Mouse (Mus musculus): Measurements from ENCODE around the gene Uevld.

DNA sequence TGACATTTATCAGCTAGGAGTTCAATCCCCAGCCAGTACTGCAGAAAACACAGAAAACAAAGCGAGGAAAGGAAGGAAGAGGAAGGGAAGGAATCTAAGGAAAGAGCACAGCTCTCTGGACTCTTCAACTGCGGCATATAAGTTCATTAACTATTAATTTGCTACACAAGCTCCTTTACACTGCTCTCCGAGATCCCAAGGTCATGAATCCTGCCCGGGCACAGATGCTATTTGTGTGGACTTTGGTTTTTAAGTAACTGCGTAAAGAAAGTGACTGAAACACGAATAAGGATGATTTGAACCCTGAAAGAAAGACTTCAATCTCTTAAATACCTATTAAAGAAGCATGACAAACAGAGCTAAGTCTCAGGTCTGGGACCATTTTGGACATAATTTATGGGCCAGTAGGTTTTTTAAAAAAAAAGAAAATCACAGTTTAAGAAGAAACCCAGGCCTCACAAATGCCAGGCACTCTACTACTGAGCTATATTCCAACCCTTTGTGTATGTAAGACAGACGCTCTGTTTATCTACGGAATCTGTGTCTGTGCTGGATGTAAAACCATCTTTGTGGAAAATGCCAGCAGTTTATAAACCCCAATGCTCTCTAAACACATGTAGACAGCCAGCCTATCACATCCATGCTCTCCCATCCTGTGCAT, 41.8 kb upstream of the Uevld start:
- TF ChIP-seq CTCF (IDR thresholded peaks at IDR 0.05; ENCODE audit: extremely low read depth, insufficient read depth, insufficient read length, insufficient replicate concordance), result no peak
- no peak for TF ChIP-seq POLR2A (IDR thresholded peaks at IDR 0.05; ENCODE audit: low read depth, low read length)
